ENCODE assay signal across 12 mouse cellular contexts in the genomic region with DNA sequence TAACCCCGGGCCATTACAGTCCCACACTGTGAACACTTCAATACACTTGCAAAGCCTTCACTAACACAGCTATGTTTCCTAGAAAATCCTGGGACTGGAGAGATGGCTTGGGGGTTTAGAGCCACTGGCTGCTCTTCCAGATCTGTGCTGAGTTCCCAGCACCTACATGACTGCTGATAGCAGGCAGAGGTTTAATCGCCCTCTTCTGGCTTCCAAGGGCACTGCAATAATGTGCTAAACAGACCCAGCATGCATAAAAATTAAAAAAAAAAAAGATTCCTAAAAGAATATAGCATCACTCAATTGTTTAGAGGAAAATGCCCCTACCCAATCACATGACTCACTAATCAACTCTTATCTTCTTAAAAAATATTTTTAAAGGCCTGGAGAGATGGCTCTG. TPM values are rescaled to one million over a fixed set of nuclear protein-coding genes. Genes with fewer than 3 reads are reported as not detected.
DNase-seq lines count a peak whose midpoint lies in the region; ATAC-seq lines count a peak whose summit lies in the region.
"Had no signal": no experiment of that assay in that cellular context is flagged by ENCODE, and none has a peak within 500 bp of the region (broad histone marks: within the 10 kb centered on the region; RNA-seq: fewer than 3 reads in every experiment).

No protein-coding gene starts in this region.

- no peak overlapping the region for H3K9ac ChIP-seq in forebrain, embryonic 14.5 days (ENCODE audit: low read length)
- H3K9ac ChIP-seq in forebrain, embryonic 12.5 days: no peak overlapping the region
- H3K9ac ChIP-seq: embryonic facial prominence, embryonic 13.5 days had no signal

- no peak overlapping the region for H3K4me3 ChIP-seq in forebrain, embryonic 14.5 days (ENCODE audit: low read depth, low read length)
- no peak overlapping the region for H3K4me3 ChIP-seq in forebrain, embryonic 12.5 days (replicated peaks)
- H3K4me3 ChIP-seq: embryonic facial prominence, embryonic 13.5 days had no signal

- no peak overlapping the region for H3K27ac ChIP-seq in forebrain, embryonic 14.5 days (ENCODE audit: low read depth, low read length)
- H3K27ac ChIP-seq in forebrain, embryonic 12.5 days: no peak overlapping the region
- H3K27ac ChIP-seq: embryonic facial prominence, embryonic 13.5 days had no signal

- H3K4me1 ChIP-seq in forebrain, embryonic 14.5 days (ENCODE audit: control insufficient read depth, insufficient read depth, low read length): no peaks in the 10 kb centered on the region
- no peaks in the 10 kb centered on the region for H3K4me1 ChIP-seq in forebrain, embryonic 12.5 days
- H3K4me1 ChIP-seq: embryonic facial prominence, embryonic 13.5 days had no signal

- H3K4me2 ChIP-seq in forebrain, embryonic 14.5 days (ENCODE audit: low read length): no peak overlapping the region
- H3K4me2 ChIP-seq in forebrain, embryonic 12.5 days: no peak overlapping the region
- H3K4me2 ChIP-seq: embryonic facial prominence, embryonic 13.5 days; midbrain, embryonic 11.5 days had no signal

- no peak for ATAC-seq in forebrain, embryonic 14.5 days
- ATAC-seq in forebrain, embryonic 12.5 days (ENCODE audit: low FRiP score): no peak
- peak; percentile 76 for ATAC-seq in megakaryocyte progenitor cell, adult 5-6 weeks (replicated peaks; ENCODE audit: poor library complexity)

- peak; percentile 4 for DNase-seq in forebrain, embryonic 14.5 days (ENCODE audit: low spot score)
- DNase-seq in lung, postnatal 10 days: peak; percentile 10
- DNase-seq in lung, postnatal 25 days (ENCODE audit: low spot score): no peak
- DNase-seq in adipocyte (ENCODE audit: low spot score): peak; percentile 30
- DNase-seq in cerebellum, adult 9-11 months: no peak
- DNase-seq in heart, adult 18-20 months: no peak
- DNase-seq: adrenal gland, postnatal 36 days; left cerebral cortex, postnatal 4 days had no signal

- no peaks in the 10 kb centered on the region for H3K9me3 ChIP-seq in forebrain, embryonic 14.5 days (replicated peaks; ENCODE audit: control insufficient read depth, low read length)
- H3K9me3 ChIP-seq in forebrain, embryonic 12.5 days: no peaks in the 10 kb centered on the region
- H3K9me3 ChIP-seq: embryonic facial prominence, embryonic 13.5 days had no signal

- H3K27me3 ChIP-seq in forebrain, embryonic 14.5 days (replicated peaks; ENCODE audit: control insufficient read depth, insufficient read depth, low read length): no peaks in the 10 kb centered on the region
- H3K27me3 ChIP-seq in forebrain, embryonic 12.5 days: no peaks in the 10 kb centered on the region
- H3K27me3 ChIP-seq: embryonic facial prominence, embryonic 13.5 days had no signal

- peaks cover 41% of the 10 kb centered on the region for H3K36me3 ChIP-seq in forebrain, embryonic 14.5 days (ENCODE audit: control insufficient read depth, insufficient read depth, low read length)
- H3K36me3 ChIP-seq in forebrain, embryonic 12.5 days (replicated peaks): peaks cover 43% of the 10 kb centered on the region

- 63% methylated on average over 2 of the region's 2 CpGs for WGBS in forebrain, embryonic 14.5 days
- 67% methylated on average over 2 of the region's 2 CpGs for WGBS in forebrain, embryonic 12.5 days

RNA-seq across cellular contexts. Expression of a gene that starts 15.8 kb away (rescaled TPM):
- 18.3 and 22.0 TPM in 2 replicates for polyA plus RNA-seq in forebrain, embryonic 14.5 days (2014; fragmentation: Nextera tagmentation; extraction: Ambion mirVana)
- polyA plus RNA-seq in forebrain, embryonic 12.5 days (2016; fragmentation: Nextera tagmentation; extraction: Ambion mirVana): 27.0 and 28.3 TPM in 2 replicates
- total RNA-seq in megakaryocyte progenitor cell, adult 5-6 weeks (2015): 43.1 and 44.6 TPM in 2 replicates
- total RNA-seq in megakaryocyte progenitor cell, adult 5-6 weeks (2017): 42.8 and 68.2 TPM in 2 replicates
- 10 to 100 TPM; 11.6 to 14.2 TPM for total RNA-seq in heart, adult 18-20 months (2021)

RNA-seq across cellular contexts. Expression of a gene that starts 15.9 kb away (rescaled TPM):
- polyA plus RNA-seq in forebrain, embryonic 14.5 days (2014; fragmentation: Nextera tagmentation; extraction: Ambion mirVana): 5.1 and 5.8 TPM in 2 replicates
- 8.2 and 8.7 TPM in 2 replicates for polyA plus RNA-seq in forebrain, embryonic 12.5 days (2016; fragmentation: Nextera tagmentation; extraction: Ambion mirVana)
- total RNA-seq in megakaryocyte progenitor cell, adult 5-6 weeks (2015): 2.4 and 3.0 TPM in 2 replicates
- total RNA-seq in megakaryocyte progenitor cell, adult 5-6 weeks (2017): 1.9 and 2.9 TPM in 2 replicates
- total RNA-seq in heart, adult 18-20 months (2021): under 1 TPM; 0.20 to 0.95 TPM

RNA-seq across cellular contexts. Expression of a gene that starts 26.5 kb away (rescaled TPM):
- 50.9 and 55.0 TPM in 2 replicates for polyA plus RNA-seq in forebrain, embryonic 14.5 days (2014; fragmentation: Nextera tagmentation; extraction: Ambion mirVana)
- polyA plus RNA-seq in forebrain, embryonic 12.5 days (2016; fragmentation: Nextera tagmentation; extraction: Ambion mirVana): 43.4 and 48.3 TPM in 2 replicates
- 47.2 and 58.0 TPM in 2 replicates for total RNA-seq in megakaryocyte progenitor cell, adult 5-6 weeks (2015)
- 47.9 and 48.0 TPM in 2 replicates for total RNA-seq in megakaryocyte progenitor cell, adult 5-6 weeks (2017)
- total RNA-seq in heart, adult 18-20 months (2021): 100 to 1,000 TPM; 390 to 395 TPM

RNA-seq across cellular contexts. Expression of a gene that starts 29.3 kb away (rescaled TPM):
- 388 and 475 TPM in 2 replicates for polyA plus RNA-seq in forebrain, embryonic 14.5 days (2014; fragmentation: Nextera tagmentation; extraction: Ambion mirVana)
- polyA plus RNA-seq in forebrain, embryonic 12.5 days (2016; fragmentation: Nextera tagmentation; extraction: Ambion mirVana): 385 and 386 TPM in 2 replicates
- total RNA-seq in megakaryocyte progenitor cell, adult 5-6 weeks (2015): 109 and 110 TPM in 2 replicates
- total RNA-seq in megakaryocyte progenitor cell, adult 5-6 weeks (2017): 183 and 233 TPM in 2 replicates
- 100 to 1,000 TPM; 270 to 292 TPM for total RNA-seq in heart, adult 18-20 months (2021)

RNA-seq across cellular contexts. Expression of a gene that starts 29.4 kb away (rescaled TPM):
- 261 and 273 TPM in 2 replicates for polyA plus RNA-seq in forebrain, embryonic 14.5 days (2014; fragmentation: Nextera tagmentation; extraction: Ambion mirVana)
- 219 and 221 TPM in 2 replicates for polyA plus RNA-seq in forebrain, embryonic 12.5 days (2016; fragmentation: Nextera tagmentation; extraction: Ambion mirVana)
- total RNA-seq in megakaryocyte progenitor cell, adult 5-6 weeks (2015): 252 and 258 TPM in 2 replicates
- 194 and 222 TPM in 2 replicates for total RNA-seq in megakaryocyte progenitor cell, adult 5-6 weeks (2017)
- total RNA-seq in heart, adult 18-20 months (2021): 100 to 1,000 TPM; 697 to 709 TPM

Comparison
In these comparisons a context has a peak if more than half of its experiments do, and no peak if none do; other contexts are left out.
1. DNase-seq: peak in forebrain, embryonic 14.5 days (single experiment), lung, postnatal 10 days (single experiment) and adipocyte (single experiment); none in lung, postnatal 25 days (single experiment), cerebellum, adult 9-11 months (single experiment) and heart, adult 18-20 months (0 of 2).
2. RNA of a gene that starts 26.5 kb away (total RNA-seq): 390 to 395 TPM in heart, adult 18-20 months; 47.2 to 58.0 TPM in megakaryocyte progenitor cell, adult 5-6 weeks; every median in the first group is over 4 times any median in the second.